Mouse (Mus musculus): ENCODE data around the gene Zmynd15.

DNA sequence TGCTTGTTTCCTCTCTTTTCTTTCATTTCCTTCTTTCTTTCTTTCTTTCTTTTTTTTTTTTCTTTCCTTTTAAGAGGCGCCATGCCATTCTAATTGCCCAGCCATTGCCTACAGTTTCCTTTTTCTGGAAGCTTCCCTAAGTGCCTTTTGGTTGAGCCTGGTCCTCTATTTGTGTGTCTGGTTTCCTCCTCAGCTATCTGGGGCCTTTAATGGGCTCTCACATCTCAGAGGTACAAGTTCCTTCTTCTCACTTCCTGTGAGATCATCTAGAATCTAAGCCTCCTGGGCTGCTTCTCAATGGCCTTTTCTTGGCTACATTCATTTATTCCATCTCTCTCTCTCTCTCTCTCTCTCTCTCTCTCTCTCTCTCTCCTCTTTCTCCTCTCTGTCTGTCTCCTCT, 11.9 kb upstream of the Zmynd15 start:
- TF ChIP-seq CTCF (IDR thresholded peaks at IDR 0.05; ENCODE audit: low read depth) = no peak
- no peak for TF ChIP-seq EP300 (IDR thresholded peaks at IDR 0.05; ENCODE audit: low read depth)
